Mouse (Mus musculus): ENCODE measurements around the gene Sh2d1b2.
"Not testable (repeated sequence)": the region's sequence is repeated elsewhere in the genome, so short reads cannot be mapped to it uniquely, and the experiment has no call there.

Sh2d1b2 gene

GRCm38 (mm10) chr1:170232688-170233087, at the start of gene Sh2d1b2:
Sh2d1b2 (plus strand) TSS chr1:170232749.
- DNase-seq (ENCODE audit: low read depth, low spot score), result not testable (repeated sequence)

GRCm38 (mm10) chr1:170185137-170185536, 47.4 kb upstream of the Sh2d1b2 start:
- DNase-seq (ENCODE audit: low read depth, low spot score), result no peak

- DNase-seq (ENCODE audit: low read depth, low spot score), result no peak
These were observed 46.0 kb upstream of the Sh2d1b2 start for GRCm38 (mm10) chr1:170186531-170186930.

- DNase-seq (ENCODE audit: low read depth, low spot score), result no peak
These were observed 43.9 kb upstream of the Sh2d1b2 start for GRCm38 (mm10) chr1:170188601-170189000.

GRCm38 (mm10) chr1:170190225-170190624, 42.3 kb upstream of the Sh2d1b2 start:
- DNase-seq (ENCODE audit: low read depth, low spot score), result no peak

- DNase-seq (ENCODE audit: low read depth, low spot score), result no peak
These were observed 40.6 kb upstream of the Sh2d1b2 start for GRCm38 (mm10) chr1:170191925-170192324.

- no peak for DNase-seq (ENCODE audit: low read depth, low spot score)
These were observed 36.3 kb upstream of the Sh2d1b2 start for GRCm38 (mm10) chr1:170196211-170196610.

- no peak for DNase-seq (ENCODE audit: low read depth, low spot score)
These were observed 32.2 kb upstream of the Sh2d1b2 start for GRCm38 (mm10) chr1:170200379-170200778.

GRCm38 (mm10) chr1:170206395-170206794, 26.2 kb upstream of the Sh2d1b2 start:
- DNase-seq (ENCODE audit: low read depth, low spot score), result no peak

- no peak for DNase-seq (ENCODE audit: low read depth, low spot score)
These were observed 19.2 kb upstream of the Sh2d1b2 start for GRCm38 (mm10) chr1:170213181-170213879.

GRCm38 (mm10) chr1:170214383-170214756, 18.2 kb upstream of the Sh2d1b2 start:
- no peak for DNase-seq (ENCODE audit: low read depth, low spot score)

GRCm38 (mm10) chr1:170214757-170215522, 17.6 kb upstream of the Sh2d1b2 start, which contains the start of gene Uhmk1:
Uhmk1 (minus strand) TSS chr1:170215397.
- peak; percentile 80 for DNase-seq (ENCODE audit: low read depth, low spot score)

GRCm38 (mm10) chr1:170215590-170215989, 17.0 kb upstream of the Sh2d1b2 start:
- no peak for DNase-seq (ENCODE audit: low read depth, low spot score)

- no peak for DNase-seq (ENCODE audit: low read depth, low spot score)
These were observed 14.3 kb upstream of the Sh2d1b2 start for GRCm38 (mm10) chr1:170218091-170218884.

GRCm38 (mm10) chr1:170220351-170220750, 12.2 kb upstream of the Sh2d1b2 start:
- no peak for DNase-seq (ENCODE audit: low read depth, low spot score)

- DNase-seq (ENCODE audit: low read depth, low spot score), result no peak
These were observed 9.3 kb upstream of the Sh2d1b2 start for GRCm38 (mm10) chr1:170223276-170223675.

GRCm38 (mm10) chr1:170245016-170245415, 12.5 kb downstream of the Sh2d1b2 start:
- DNase-seq (ENCODE audit: low read depth, low spot score), result no peak

GRCm38 (mm10) chr1:170254893-170255559, 22.5 kb downstream of the Sh2d1b2 start:
- no peak for DNase-seq (ENCODE audit: low read depth, low spot score)

GRCm38 (mm10) chr1:170255560-170255910, 23.0 kb downstream of the Sh2d1b2 start:
- peak; percentile 84 for DNase-seq (ENCODE audit: low read depth, low spot score)

- no peak for DNase-seq (ENCODE audit: low read depth, low spot score)
These were observed 37.7 kb downstream of the Sh2d1b2 start for GRCm38 (mm10) chr1:170270281-170270680.

GRCm38 (mm10) chr1:170270696-170271095, 38.1 kb downstream of the Sh2d1b2 start:
- DNase-seq (ENCODE audit: low read depth, low spot score), result no peak

GRCm38 (mm10) chr1:170273252-170273651, 40.7 kb downstream of the Sh2d1b2 start:
- DNase-seq (ENCODE audit: low read depth, low spot score), result no peak
